Mouse (Mus musculus): ENCODE measurements around the gene Rgs3. TPM values are rescaled to one million over a fixed set of nuclear protein-coding genes. Genes with fewer than 3 reads are reported as not detected.

Rgs3 gene
- polyA plus RNA-seq, 1 experiment from 2014 or later: 49.0 TPM

DNA sequence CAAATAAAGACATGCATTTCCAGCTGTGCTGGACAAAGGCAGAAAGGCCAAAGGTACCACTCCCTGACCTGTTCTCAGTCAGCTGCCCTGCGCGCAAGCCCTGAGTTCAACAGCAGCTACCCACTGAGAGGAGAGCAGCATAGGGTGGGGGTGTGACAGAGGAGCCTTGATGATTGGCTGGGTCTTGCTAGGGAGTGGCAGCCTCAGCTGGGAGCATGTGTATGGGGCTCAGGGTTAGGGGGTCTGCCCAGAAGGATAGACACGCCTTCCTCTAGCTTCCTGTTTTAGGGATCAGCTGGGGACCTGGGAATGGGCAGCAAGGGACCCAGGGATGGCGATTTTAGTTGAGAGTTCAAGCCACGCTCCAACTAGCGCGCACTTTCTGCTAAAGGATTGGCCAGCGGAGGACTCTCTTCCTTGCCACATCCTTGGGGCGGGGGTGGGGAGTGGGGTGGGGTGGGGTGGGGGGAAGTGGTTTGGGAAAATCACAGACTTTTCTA lies 113.9 kb downstream of the Rgs3 start:
- H3K9ac ChIP-seq: peak overlapping the region; percentile 77
- no peaks in the 10 kb centered on the region for H3K27me3 ChIP-seq
- 0 out of 2 replicates have a peak, but pooled peaks cover 8% of the 10 kb centered on the region for H3K36me3 ChIP-seq (ENCODE audit: poor library complexity, severe bottlenecking)
- 6% methylated on average over 9 of the region's 9 CpGs for WGBS
- peak overlapping the region; percentile 65 for H3K4me2 ChIP-seq
- H3K9me3 ChIP-seq (replicated peaks): no peaks in the 10 kb centered on the region
- ATAC-seq: peak; percentile 78
- H3K4me1 ChIP-seq: peaks cover 48% of the 10 kb centered on the region
- H3K27ac ChIP-seq: peak overlapping the region; percentile 27; the same call in 1 of the 2 replicates
- peak overlapping the region; percentile 52 for H3K4me3 ChIP-seq

DNA sequence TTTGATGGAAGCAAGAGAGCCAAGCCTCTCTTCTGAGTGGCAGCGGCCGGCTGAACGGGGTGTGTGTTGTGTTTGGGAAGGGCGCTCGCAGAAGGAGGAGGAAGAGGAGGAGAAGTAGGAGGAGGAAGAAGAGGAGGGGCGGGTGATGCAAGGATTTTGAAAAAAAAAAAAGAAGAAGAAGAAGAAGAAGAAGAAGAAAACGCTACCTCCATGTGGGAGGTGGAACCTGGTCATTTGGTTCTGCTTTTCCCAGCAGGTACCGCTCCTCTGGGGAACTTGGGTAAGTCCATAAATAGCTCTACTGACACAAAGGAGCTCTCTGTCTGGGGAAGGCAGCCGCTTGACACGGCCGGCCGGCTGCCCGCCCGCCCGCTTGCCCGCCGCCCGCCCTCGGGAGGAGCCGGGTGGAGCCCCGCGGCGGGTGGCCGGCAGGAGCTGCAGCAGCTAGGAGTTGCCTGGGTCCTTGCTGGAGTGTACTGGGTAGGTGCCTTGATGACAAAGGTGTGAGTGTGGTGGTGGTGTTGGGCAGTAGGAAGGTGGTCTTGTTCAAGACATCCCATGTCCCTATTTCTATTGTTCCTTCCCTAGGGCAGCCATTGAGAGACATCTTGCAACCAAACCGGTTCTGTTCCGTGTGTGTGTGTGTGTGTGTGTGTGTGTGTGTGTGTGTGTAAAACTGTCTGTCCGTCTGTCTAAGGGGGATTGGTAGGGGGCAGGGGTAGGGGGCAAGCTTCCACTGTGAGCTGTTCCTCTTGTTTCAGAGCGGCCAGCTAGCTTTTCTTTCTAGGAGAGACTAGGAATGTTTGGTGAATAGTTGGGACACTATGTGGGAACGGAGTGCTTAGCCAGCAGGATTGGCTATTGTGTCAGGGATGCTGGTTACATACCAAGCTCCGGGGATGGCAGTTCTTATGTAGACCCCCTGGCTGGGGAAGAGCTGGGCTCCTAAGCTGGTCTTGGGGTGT lies 114.7 kb downstream of the Rgs3 start:
- H3K9ac ChIP-seq: peak overlapping the region; percentile 77
- H3K27me3 ChIP-seq: no peaks in the 10 kb centered on the region
- peak overlapping the region; percentile 27 for H3K27ac ChIP-seq
- H3K36me3 ChIP-seq (ENCODE audit: poor library complexity, severe bottlenecking): 0 out of 2 replicates have a peak, but pooled peaks cover 8% of the 10 kb centered on the region
- peaks cover 54% of the 10 kb centered on the region for H3K4me1 ChIP-seq
- peak overlapping the region; percentile 52 for H3K4me3 ChIP-seq
- H3K4me2 ChIP-seq: peak overlapping the region; percentile 65
- no peaks in the 10 kb centered on the region for H3K9me3 ChIP-seq (replicated peaks)
- ATAC-seq: peak; percentile 52
- 2% methylated on average over 30 of the region's 30 CpGs for WGBS

DNA sequence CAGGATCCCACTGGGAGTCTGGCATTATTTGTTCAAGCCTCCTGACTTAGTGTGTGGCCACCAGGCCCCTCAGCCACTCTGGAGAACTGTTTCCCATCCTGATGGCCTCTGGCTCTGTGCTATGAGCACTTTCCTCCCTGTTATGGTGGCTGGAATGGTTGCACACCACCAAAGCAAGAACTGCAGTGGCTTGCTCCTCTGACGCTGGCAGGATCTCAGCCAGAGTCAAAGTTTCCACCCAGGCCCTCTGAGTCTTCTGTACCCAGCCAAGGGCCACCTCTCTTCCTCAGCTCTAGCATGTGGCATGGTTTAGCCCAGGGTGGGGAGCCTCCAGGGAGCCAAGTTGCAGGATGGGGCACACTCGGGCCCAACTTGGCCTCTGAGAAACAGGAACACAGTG lies 115.7 kb downstream of the Rgs3 start:
- Histone ChIP-seq H3K27ac (no peak overlapping the region; the same call in 1 of the 2 replicates), H3K9ac (peak overlapping the region; percentile 77), H3K27me3 (no peaks in the 10 kb centered on the region), H3K4me3 (peak overlapping the region; percentile 52), H3K36me3 (ENCODE audit: poor library complexity, severe bottlenecking) (peaks cover 6% of the 10 kb centered on the region; the same call in 1 of the 2 replicates), H3K4me1 (peaks cover 55% of the 10 kb centered on the region), H3K9me3 (replicated peaks) (no peaks in the 10 kb centered on the region), H3K4me2 (peak overlapping the region; percentile 65)
- ATAC-seq: no peak
- WGBS: 81% methylated on average over 2 of the region's 2 CpGs

DNA sequence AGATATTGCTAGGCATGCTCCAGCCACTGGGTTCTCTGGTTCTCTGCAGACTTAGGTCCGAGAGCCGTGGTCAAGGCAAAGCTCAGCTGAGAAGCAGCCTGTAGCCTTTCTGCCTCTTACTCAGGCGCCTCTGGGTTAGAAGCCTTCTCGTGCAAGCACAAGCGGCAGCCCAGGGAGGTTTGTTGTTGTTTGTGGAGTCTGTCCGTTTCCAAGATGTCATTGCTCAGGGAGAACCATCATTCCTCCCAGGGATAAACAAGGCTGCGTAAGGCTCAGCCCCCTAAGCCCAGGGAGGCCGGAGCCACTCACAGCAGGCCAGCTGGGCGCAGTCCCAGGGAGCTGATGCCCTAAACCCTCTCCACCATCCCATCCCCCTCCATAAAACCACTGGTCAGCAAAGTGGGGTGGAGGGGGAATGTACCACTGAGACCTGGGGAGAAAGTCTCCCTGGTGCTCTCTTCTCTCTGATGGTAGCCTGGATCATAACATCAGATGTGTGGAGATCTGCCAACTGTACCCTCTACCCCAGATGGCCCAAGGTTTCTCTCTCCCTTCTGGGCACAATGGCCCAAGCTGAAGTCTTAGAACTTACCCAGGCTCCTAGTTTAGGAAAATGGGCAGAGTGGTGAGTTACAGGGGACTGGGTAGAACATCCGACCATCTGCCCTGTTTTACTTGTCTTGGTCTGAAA lies 117.5 kb downstream of the Rgs3 start:
- ATAC-seq: no peak
- no peaks in the 10 kb centered on the region for H3K9me3 ChIP-seq (replicated peaks)
- peak overlapping the region; percentile 3; the same call in 1 of the 2 replicates for H3K9ac ChIP-seq
- no peak overlapping the region for H3K4me3 ChIP-seq
- peaks cover 19% of the 10 kb centered on the region for H3K36me3 ChIP-seq (ENCODE audit: poor library complexity, severe bottlenecking)
- no peaks in the 10 kb centered on the region for H3K27me3 ChIP-seq
- H3K4me2 ChIP-seq: peak overlapping the region; percentile 65
- H3K27ac ChIP-seq: no peak overlapping the region
- H3K4me1 ChIP-seq: peaks cover 55% of the 10 kb centered on the region
- 62% methylated on average over 10 of the region's 10 CpGs for WGBS

DNA sequence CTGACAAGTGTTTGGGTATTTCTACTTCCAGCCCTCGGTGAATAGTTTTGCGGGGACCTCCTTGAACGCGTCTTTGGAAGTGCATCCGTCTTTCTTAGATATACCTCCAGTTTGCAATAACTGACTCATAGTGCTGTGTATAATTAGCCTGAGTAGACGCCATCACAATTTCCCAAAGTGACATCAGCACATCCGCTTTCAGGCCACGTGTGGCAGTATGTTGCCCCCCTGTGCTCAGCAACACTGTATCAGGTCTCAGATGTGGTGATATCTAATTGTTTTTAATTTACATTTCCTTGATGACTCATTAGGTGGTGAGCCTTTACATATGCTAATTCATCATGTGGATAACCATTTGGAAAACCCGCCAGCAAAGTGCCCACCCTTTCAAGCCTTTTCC lies 119.5 kb downstream of the Rgs3 start:
- no peaks in the 10 kb centered on the region for H3K27me3 ChIP-seq
- no peak overlapping the region for H3K4me3 ChIP-seq
- no peak overlapping the region for H3K9ac ChIP-seq
- peaks cover 47% of the 10 kb centered on the region for H3K4me1 ChIP-seq
- H3K9me3 ChIP-seq (replicated peaks): no peaks in the 10 kb centered on the region
- ATAC-seq: peak; percentile 20; the same call in 1 of the 2 replicates
- 72% methylated on average over 9 of the region's 9 CpGs for WGBS
- H3K27ac ChIP-seq: no peak overlapping the region
- peaks cover 30% of the 10 kb centered on the region for H3K36me3 ChIP-seq (ENCODE audit: poor library complexity, severe bottlenecking)
- no peak overlapping the region for H3K4me2 ChIP-seq

DNA sequence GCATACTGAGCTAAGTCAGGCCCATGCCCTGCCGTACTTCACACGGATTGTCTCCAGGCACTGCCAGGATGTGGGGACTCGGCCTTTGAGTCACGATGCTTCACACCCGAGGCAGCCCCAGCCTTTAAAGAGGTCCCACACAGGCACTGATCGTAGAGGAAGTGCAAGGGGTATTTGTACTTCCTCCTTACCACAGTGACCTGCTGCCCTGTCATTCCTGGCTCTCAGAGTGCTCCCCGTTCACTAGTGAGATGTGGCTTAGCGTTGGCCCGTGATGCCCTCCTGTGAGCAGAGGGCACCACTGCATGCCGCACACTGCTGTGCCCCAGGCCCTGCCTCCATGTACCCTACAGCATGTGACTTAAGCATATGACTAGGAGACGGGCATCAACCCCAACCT lies 121.8 kb downstream of the Rgs3 start:
- Histone ChIP-seq H3K9ac (no peak overlapping the region), H3K4me2 (no peak overlapping the region), H3K27ac (no peak overlapping the region), H3K4me3 (no peak overlapping the region), H3K4me1 (peaks cover 31% of the 10 kb centered on the region), H3K27me3 (no peaks in the 10 kb centered on the region), H3K36me3 (ENCODE audit: poor library complexity, severe bottlenecking) (peaks cover 30% of the 10 kb centered on the region), H3K9me3 (replicated peaks) (no peaks in the 10 kb centered on the region)
- WGBS: 88% methylated on average over 11 of the region's 11 CpGs
- no peak for ATAC-seq

DNA sequence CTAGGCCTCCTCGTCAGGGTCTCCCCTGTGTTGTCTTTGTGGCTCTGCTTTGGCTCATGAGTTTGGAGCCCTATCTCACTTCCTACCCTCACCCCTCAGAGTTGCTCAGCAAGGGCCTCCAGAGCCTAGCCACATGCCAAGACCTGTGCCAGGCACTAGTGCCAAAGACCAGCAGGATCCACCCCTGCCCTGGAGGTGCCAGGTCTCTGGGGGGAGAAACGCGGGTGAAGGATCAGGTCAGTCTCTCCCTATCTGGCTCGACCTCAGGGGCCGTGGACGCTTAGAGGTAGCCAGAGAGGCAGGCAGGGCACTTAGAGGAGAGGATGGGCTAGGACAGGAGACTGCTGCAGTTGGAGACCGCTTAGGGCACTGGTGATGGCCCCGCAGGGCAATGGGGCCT lies 122.7 kb downstream of the Rgs3 start:
- Histone ChIP-seq H3K4me3 (no peak overlapping the region), H3K27ac (no peak overlapping the region), H3K4me1 (peaks cover 25% of the 10 kb centered on the region), H3K4me2 (no peak overlapping the region), H3K27me3 (no peaks in the 10 kb centered on the region), H3K9ac (no peak overlapping the region), H3K36me3 (ENCODE audit: poor library complexity, severe bottlenecking) (peaks cover 30% of the 10 kb centered on the region), H3K9me3 (replicated peaks) (no peaks in the 10 kb centered on the region)
- whole genome bisulfite sequencing: 95% methylated on average over 8 of the region's 8 CpGs
- no peak for ATAC-seq

DNA sequence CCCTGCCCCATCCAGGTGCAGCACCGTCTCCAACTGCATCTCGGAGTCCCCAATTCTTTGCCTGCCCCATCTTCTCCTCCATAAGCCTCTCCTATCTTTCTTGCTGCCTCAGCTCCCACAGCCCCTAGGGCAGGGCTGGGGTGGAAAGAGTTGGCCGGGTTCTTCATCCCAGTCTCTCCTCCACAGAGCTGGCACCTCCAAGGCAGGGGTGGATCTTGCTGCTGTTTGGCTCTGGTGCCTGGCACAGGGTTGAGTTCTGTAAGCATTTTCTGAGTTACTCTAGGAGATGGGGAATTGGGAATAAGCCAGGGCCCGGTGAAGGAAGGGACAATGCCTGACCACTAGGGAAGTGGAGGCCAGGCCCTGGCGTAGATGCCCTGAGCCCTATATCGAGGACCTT lies 123.5 kb downstream of the Rgs3 start:
- H3K9ac ChIP-seq: no peak overlapping the region
- peaks cover 18% of the 10 kb centered on the region for H3K4me1 ChIP-seq
- ATAC-seq: no peak
- no peaks in the 10 kb centered on the region for H3K9me3 ChIP-seq (replicated peaks)
- H3K36me3 ChIP-seq (ENCODE audit: poor library complexity, severe bottlenecking): peaks cover 28% of the 10 kb centered on the region
- no peaks in the 10 kb centered on the region for H3K27me3 ChIP-seq
- WGBS: 93% methylated on average over 6 of the region's 6 CpGs
- no peak overlapping the region for H3K4me2 ChIP-seq
- H3K4me3 ChIP-seq: no peak overlapping the region
- no peak overlapping the region for H3K27ac ChIP-seq

DNA sequence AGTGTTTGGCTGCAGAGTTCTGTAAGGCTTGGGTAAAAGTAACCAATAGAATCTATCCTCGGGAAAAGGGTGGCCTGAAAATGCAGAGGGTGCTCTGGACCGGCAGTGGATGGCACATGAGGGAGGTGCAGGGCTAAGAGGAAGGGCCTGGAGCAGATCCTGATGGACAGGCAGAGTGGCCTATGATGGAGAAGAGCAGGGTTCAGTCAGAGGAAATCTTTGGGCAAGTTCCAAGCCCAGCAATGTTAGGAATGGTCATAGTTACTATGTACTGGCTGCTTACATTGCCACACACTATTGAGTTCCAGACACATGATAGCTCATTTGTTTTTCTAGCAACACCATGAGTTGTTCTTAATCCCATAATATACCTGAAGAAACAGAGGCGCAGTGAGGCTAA lies 124.7 kb downstream of the Rgs3 start:
- Histone ChIP-seq H3K27me3 (no peaks in the 10 kb centered on the region), H3K4me3 (no peak overlapping the region), H3K4me2 (no peak overlapping the region), H3K9me3 (replicated peaks) (no peaks in the 10 kb centered on the region), H3K4me1 (peaks cover 7% of the 10 kb centered on the region), H3K27ac (no peak overlapping the region), H3K36me3 (ENCODE audit: poor library complexity, severe bottlenecking) (peaks cover 25% of the 10 kb centered on the region), H3K9ac (no peak overlapping the region)
- no peak for ATAC-seq
- WGBS: 88% methylated on average over 3 of the region's 3 CpGs

DNA sequence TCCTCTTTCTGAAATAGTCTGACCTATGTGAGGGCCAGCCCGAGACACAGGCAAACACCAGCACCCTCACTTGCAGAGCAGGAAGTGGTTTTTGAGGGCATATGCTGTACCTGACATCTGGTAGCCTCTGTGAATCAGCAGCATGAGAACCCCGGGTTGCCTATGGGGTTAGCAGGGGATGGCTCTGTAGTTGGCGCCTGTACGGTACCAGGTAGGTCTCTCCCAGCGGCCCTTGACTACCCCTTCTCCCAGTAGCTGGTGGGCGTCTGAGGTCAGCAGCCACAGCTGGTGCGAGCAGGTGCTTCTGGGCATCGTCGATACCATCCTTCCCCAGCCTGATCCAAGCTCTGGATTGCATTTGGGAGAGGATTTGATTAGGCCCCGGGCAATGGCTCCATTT lies 125.6 kb downstream of the Rgs3 start:
- no peaks in the 10 kb centered on the region for H3K27me3 ChIP-seq
- peaks cover 25% of the 10 kb centered on the region for H3K36me3 ChIP-seq (ENCODE audit: poor library complexity, severe bottlenecking)
- H3K9me3 ChIP-seq (replicated peaks): no peaks in the 10 kb centered on the region
- H3K4me2 ChIP-seq: no peak overlapping the region
- no peak overlapping the region for H3K27ac ChIP-seq
- 90% methylated on average over 10 of the region's 10 CpGs for WGBS
- no peak for ATAC-seq
- 0 out of 2 replicates have a peak, but pooled peaks cover 6% of the 10 kb centered on the region for H3K4me1 ChIP-seq
- no peak overlapping the region for H3K4me3 ChIP-seq
- no peak overlapping the region for H3K9ac ChIP-seq

DNA sequence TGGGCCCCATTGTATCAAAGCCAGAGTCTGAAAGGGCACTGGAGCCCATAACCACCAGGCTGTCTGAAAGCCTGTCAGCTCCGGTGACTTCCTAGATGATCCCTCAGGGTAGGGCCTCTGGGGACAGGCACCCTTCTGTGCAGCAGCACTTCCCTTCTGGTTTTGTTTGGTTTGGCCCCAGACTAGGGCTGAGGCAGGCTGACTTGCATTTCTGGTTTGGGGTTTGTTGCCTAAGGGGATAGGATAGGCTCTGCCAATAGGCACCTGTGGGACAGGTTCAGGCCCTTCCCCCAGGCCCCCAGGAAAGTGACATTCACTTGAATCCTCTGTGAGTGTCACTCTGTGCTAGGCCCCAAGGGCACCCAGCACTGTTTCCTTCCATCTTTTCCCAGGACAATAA lies 127.1 kb downstream of the Rgs3 start:
- H3K4me1 ChIP-seq: 0 out of 2 replicates have a peak, but pooled peaks cover 9% of the 10 kb centered on the region
- ATAC-seq: no peak; the same call in 1 of the 2 replicates
- no peak overlapping the region for H3K4me3 ChIP-seq
- 50% methylated on average over 1 of the region's 1 CpGs for WGBS
- H3K27me3 ChIP-seq: no peaks in the 10 kb centered on the region
- H3K36me3 ChIP-seq (ENCODE audit: poor library complexity, severe bottlenecking): peaks cover 25% of the 10 kb centered on the region
- H3K4me2 ChIP-seq: no peak overlapping the region
- no peak overlapping the region for H3K9ac ChIP-seq
- H3K9me3 ChIP-seq (replicated peaks): no peaks in the 10 kb centered on the region
- no peak overlapping the region for H3K27ac ChIP-seq

DNA sequence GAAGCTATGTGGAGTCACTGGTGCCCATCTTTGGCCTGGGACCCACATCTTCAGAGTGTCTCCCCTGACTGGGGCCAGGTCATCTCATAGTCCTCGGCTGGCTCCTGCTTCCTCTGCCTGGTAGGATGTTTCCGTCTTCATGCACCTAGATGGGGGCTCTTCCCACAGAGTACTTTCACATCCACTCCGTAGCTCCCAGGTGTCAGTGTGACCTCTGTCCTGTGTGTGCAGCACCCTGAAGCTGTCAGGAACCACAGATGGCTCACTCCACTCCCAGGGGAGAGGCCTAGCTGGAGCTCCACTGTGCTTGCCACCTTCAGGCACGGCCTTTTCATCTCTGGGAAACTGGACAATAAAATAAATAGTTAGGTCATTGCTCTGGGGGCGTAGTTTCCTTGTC lies 128.5 kb downstream of the Rgs3 start:
- Histone ChIP-seq H3K4me3 (no peak overlapping the region), H3K36me3 (ENCODE audit: poor library complexity, severe bottlenecking) (peaks cover 32% of the 10 kb centered on the region), H3K4me2 (no peak overlapping the region), H3K9ac (no peak overlapping the region), H3K4me1 (0 out of 2 replicates have a peak, but pooled peaks cover 9% of the 10 kb centered on the region), H3K27me3 (no peaks in the 10 kb centered on the region), H3K9me3 (replicated peaks) (no peaks in the 10 kb centered on the region), H3K27ac (no peak overlapping the region)
- 86% methylated on average over 5 of the region's 5 CpGs for WGBS
- ATAC-seq: no peak

All from forebrain, embryonic 13.5 days (tissue).